Mouse (Mus musculus) brain, embryonic 14.5 days (tissue): ENCODE results near the gene Fam216a.

Experiments
- CTCF ChIP-seq: fragments of 200-500 bp; IDR thresholded peaks from 2 replicates; pipeline ENCODE4 v1.5.1; 2012; ENCODE audit warnings: inconsistent platforms, mild to moderate bottlenecking, moderate library complexity, borderline replicate concordance; ENCODE audit not compliant: insufficient read depth, insufficient read length; ENCODE audit errors: extremely low read depth
- POLR2A ChIP-seq: fragments of 200-500 bp; IDR thresholded peaks from 2 replicates; pipeline ENCODE4 v1.6.1; 2012; ENCODE audit warnings: mild to moderate bottlenecking, inconsistent platforms, borderline replicate concordance; ENCODE audit not compliant: poor library complexity, insufficient read depth, insufficient read length, severe bottlenecking; ENCODE audit errors: extremely low read depth

DNA sequence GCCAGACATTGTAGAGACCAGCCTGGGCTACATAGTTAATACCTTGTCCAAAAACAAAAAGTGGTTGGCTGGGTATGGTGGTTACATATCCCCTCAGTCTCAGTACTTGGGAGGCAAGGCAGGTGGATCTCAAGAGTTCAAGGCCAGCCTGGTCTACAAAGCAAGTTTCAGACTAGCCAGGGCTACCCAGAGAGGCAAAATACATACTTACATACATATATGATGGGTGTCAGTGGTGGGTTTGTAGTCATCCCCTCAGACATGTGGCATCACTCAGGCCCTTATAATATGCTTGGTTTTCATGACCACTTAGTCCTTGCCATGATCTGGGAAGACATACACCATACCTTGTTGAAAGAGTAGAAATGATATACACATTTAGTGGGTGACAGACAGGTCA, 18.5 kb upstream of the Fam216a start:
- TF ChIP-seq CTCF (no peak), POLR2A (no peak)
